31 mouse cellular contexts compared by ENCODE assay signal in genomic region chr6:138371176-138371575, GRCm38 (mm10).
"Had no signal": no experiment of that assay in that cellular context is flagged by ENCODE, and none has a peak within 500 bp of the region (broad histone marks: within the 10 kb centered on the region; RNA-seq: fewer than 3 reads in every experiment).

No protein-coding gene starts in this region.

- H3K4me3 ChIP-seq: left cerebral cortex, adult 2 months; limb, embryonic 10.5 days; limb, embryonic 12.5 days; limb, embryonic 13.5 days; limb, embryonic 15.5 days; liver, embryonic 12.5 days; liver, embryonic 13.5 days; liver, embryonic 15.5 days; lung, embryonic 15.5 days; megakaryocyte, embryonic 14.5 days; midbrain, embryonic 10.5 days; midbrain, embryonic 12.5 days; midbrain, embryonic 13.5 days; midbrain, embryonic 15.5 days; myocyte; neural tube, embryonic 12.5 days had no signal

- DNase-seq: left cerebral cortex, postnatal 4 days; liver; liver, embryonic 13.5 days; liver, postnatal 0 days; lung, adult 18-20 months; lung, adult 2 months; lung, embryonic 14.5 days; lung, postnatal 10 days; lung, postnatal 14 days; lung, postnatal 36 days; lung, postnatal 4 days; midbrain, embryonic 14.5 days had no signal

- H3K4me1 ChIP-seq: limb, embryonic 10.5 days; limb, embryonic 12.5 days; limb, embryonic 13.5 days; limb, embryonic 15.5 days; liver, embryonic 12.5 days; liver, embryonic 13.5 days; liver, embryonic 15.5 days; lung, embryonic 15.5 days; megakaryocyte, embryonic 14.5 days; midbrain, embryonic 12.5 days; midbrain, embryonic 13.5 days; midbrain, embryonic 15.5 days; neural tube, embryonic 12.5 days had no signal

- H3K4me2 ChIP-seq: limb, embryonic 12.5 days; limb, embryonic 13.5 days; limb, embryonic 15.5 days; liver, embryonic 11.5 days; liver, embryonic 12.5 days; liver, embryonic 13.5 days; liver, embryonic 15.5 days; lung, embryonic 14.5 days; lung, embryonic 15.5 days; midbrain, embryonic 12.5 days; midbrain, embryonic 13.5 days; midbrain, embryonic 15.5 days; neural tube, embryonic 12.5 days had no signal

- ATAC-seq: liver, embryonic 12.5 days; liver, postnatal 0 days; lung, postnatal 0 days; midbrain, embryonic 13.5 days; midbrain, embryonic 15.5 days had no signal

- H3K27me3 ChIP-seq: limb, embryonic 12.5 days; limb, embryonic 13.5 days; limb, embryonic 15.5 days; liver, embryonic 12.5 days; liver, embryonic 13.5 days; liver, embryonic 15.5 days; lung, embryonic 15.5 days; megakaryocyte, embryonic 14.5 days; midbrain, embryonic 12.5 days; midbrain, embryonic 13.5 days; midbrain, embryonic 15.5 days; neural tube, embryonic 12.5 days had no signal

- H3K27ac ChIP-seq: left cerebral cortex, adult 2 months; limb, embryonic 10.5 days; limb, embryonic 12.5 days; limb, embryonic 13.5 days; limb, embryonic 15.5 days; liver, embryonic 12.5 days; liver, embryonic 13.5 days; liver, embryonic 14.5 days; liver, embryonic 15.5 days; lung, embryonic 15.5 days; macrophage; midbrain, embryonic 10.5 days; midbrain, embryonic 12.5 days; midbrain, embryonic 13.5 days; midbrain, embryonic 15.5 days; neural tube, embryonic 12.5 days had no signal

- H3K9ac ChIP-seq: limb, embryonic 12.5 days; limb, embryonic 13.5 days; limb, embryonic 15.5 days; liver, embryonic 12.5 days; liver, embryonic 13.5 days; liver, embryonic 14.5 days; liver, embryonic 15.5 days; liver, postnatal 0 days; lung, embryonic 14.5 days; lung, embryonic 15.5 days; midbrain, embryonic 12.5 days; midbrain, embryonic 13.5 days; midbrain, embryonic 15.5 days; neural tube, embryonic 12.5 days had no signal

- H3K36me3 ChIP-seq: limb, embryonic 10.5 days; limb, embryonic 12.5 days; limb, embryonic 13.5 days; limb, embryonic 15.5 days; liver, embryonic 12.5 days; liver, embryonic 13.5 days; liver, embryonic 15.5 days; lung, embryonic 15.5 days; midbrain, embryonic 12.5 days; neural tube, embryonic 12.5 days had no signal

- H3K9me3 ChIP-seq: limb, embryonic 10.5 days; limb, embryonic 12.5 days; limb, embryonic 13.5 days; limb, embryonic 15.5 days; liver, embryonic 12.5 days; liver, embryonic 13.5 days; liver, embryonic 15.5 days; lung, embryonic 15.5 days; midbrain, embryonic 10.5 days; midbrain, embryonic 12.5 days; midbrain, embryonic 13.5 days; midbrain, embryonic 15.5 days; neural tube, embryonic 12.5 days had no signal
